Mouse (Mus musculus) E14TG2a.4 (cell line): Measurements from ENCODE around the gene Lrba.

Experiments
- H3K27me3 ChIP-seq: 2 replicates; pipeline ENCODE4 v1.6.1; 2014; ENCODE audit warnings: low read length, control low read depth; ENCODE audit not compliant: insufficient read depth
- H3K36me3 ChIP-seq: 2 replicates; pipeline ENCODE4 v1.6.1; 2014; ENCODE audit warnings: low read length, control low read depth; ENCODE audit not compliant: insufficient read depth
- H3K4me1 ChIP-seq: replicated peaks from 2 replicates; pipeline ENCODE4 v1.6.1; 2014; ENCODE audit warnings: low read depth, low read length, control low read depth
- H3K4me3 ChIP-seq: replicated peaks from 2 replicates; pipeline ENCODE4 v1.5.1; 2014; ENCODE audit warnings: mild to moderate bottlenecking, low read length
- H3K9me3 ChIP-seq: 2 replicates; pipeline ENCODE4 v1.6.1; 2014; ENCODE audit warnings: low read length, control low read depth
- CTCF ChIP-seq: conservative IDR thresholded peaks from 2 replicates; pipeline ENCODE4 v1.5.1; 2014; ENCODE audit warnings: low read length
- NANOG ChIP-seq: IDR thresholded peaks from 2 replicates; pipeline ENCODE4 v1.6.1; 2014; ENCODE audit warnings: borderline replicate concordance, low read length, mixed read lengths
- POU5F1 ChIP-seq: IDR thresholded peaks from 2 replicates; pipeline ENCODE4 v1.6.1; 2014; ENCODE audit warnings: low read length, borderline replicate concordance

The Lrba gene

DNA sequence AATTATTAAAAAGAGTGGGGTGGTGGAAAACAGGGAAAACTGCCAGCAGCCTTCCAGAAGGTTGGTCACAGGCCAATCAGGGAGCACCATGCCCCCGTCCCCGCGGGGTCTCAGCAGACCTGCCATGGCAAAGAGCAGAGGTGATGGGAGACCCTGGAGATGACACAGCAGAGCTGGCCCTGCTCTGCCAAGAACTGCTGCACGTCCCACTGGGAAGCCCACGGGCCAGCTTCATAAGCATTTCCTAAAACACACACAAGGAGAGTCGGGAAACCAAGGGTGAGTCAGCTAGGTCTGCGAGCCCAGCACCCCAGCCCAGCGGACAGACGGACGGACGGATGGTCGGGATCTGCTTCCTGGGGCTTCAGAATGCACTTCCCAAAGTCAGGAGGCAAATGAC, 561.8 kb downstream of the Lrba start:
- Histone ChIP-seq H3K4me3 (no peak overlapping the region), H3K9me3 (no peaks in the 10 kb centered on the region), H3K27me3 (no peaks in the 10 kb centered on the region), H3K36me3 (peaks cover 40% of the 10 kb centered on the region), H3K4me1 (peaks cover 39% of the 10 kb centered on the region)
- no peak for TF ChIP-seq CTCF
- TF ChIP-seq POU5F1 = no peak
- no peak for TF ChIP-seq NANOG

DNA sequence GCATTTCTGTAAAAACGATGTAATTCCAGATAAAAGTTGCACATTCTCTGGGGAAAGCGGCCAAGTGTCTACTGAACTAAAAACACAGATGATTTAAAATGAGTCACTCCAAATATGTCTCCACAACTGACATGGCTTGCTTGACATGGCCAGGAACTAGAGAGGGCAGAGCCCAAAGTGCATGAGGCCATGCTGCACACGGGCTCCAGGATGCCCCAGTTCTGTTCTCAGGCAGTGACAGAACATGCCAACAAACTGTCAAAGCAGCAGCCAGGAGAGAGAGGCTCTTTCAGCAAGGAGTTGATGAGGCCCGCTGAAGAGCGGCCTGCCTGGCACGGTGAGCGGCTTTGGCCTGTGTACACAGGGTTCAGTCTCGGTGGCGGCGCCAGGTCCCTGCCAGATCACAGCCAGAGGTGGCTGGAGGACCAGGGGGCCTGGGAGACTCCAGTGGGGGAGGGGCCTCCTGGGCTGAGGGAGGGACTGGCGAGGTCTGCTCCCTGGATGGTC, 562.4 kb downstream of the Lrba start:
- H3K4me3 ChIP-seq = peak overlapping the region; percentile 41; the same call in 1 of the 2 replicates
- no peaks in the 10 kb centered on the region for H3K27me3 ChIP-seq
- H3K4me1 ChIP-seq = peaks cover 39% of the 10 kb centered on the region
- H3K9me3 ChIP-seq = no peaks in the 10 kb centered on the region
- H3K36me3 ChIP-seq = peaks cover 45% of the 10 kb centered on the region
- TF ChIP-seq CTCF = no peak
- TF ChIP-seq POU5F1 = no peak
- TF ChIP-seq NANOG = no peak

DNA sequence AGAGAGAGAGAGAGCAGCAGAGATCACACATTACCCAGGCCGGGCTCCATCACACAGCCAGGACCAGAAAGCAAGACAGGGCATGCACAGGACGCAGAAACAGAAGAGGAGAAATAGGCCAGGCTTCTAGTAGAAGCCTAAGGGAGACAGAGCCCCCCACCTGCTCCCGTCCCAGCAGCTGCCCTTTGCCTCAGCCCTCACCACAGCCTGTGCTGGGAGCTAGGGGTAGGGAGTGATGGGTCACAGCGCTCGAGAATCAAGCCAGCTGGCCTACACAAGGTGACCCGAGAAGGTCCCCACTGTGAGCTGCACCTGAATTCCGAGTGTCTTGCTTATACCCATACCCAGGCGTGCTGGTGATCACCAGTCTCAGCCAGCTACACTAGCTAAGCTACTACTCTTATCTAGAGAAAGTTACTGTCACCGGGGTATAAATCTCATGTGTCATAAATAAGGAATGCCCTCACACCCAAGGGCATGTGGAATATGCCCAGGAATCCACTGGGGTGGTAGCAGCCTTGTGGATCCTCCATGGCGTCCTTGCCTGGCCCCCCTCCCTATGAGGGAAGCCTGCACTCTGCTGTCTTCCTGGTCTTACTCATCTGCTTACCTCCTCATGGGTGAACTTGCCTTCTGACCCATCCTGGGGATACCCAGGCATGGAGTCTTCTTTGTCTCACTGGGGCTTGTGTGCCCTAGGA, 563.1 kb downstream of the Lrba start:
- no peak overlapping the region for H3K4me3 ChIP-seq
- TF ChIP-seq POU5F1 (no peak), NANOG (no peak), CTCF (no peak)
- H3K27me3 ChIP-seq = no peaks in the 10 kb centered on the region
- H3K9me3 ChIP-seq = no peaks in the 10 kb centered on the region
- peaks cover 39% of the 10 kb centered on the region for H3K4me1 ChIP-seq
- H3K36me3 ChIP-seq = peaks cover 51% of the 10 kb centered on the region

- no peaks in the 10 kb centered on the region for H3K9me3 ChIP-seq
- H3K36me3 ChIP-seq = peaks cover 63% of the 10 kb centered on the region
- TF ChIP-seq CTCF (peak; percentile 79), POU5F1 (no peak), NANOG (no peak)
- peaks cover 34% of the 10 kb centered on the region for H3K4me1 ChIP-seq
- no peak overlapping the region for H3K4me3 ChIP-seq
- no peaks in the 10 kb centered on the region for H3K27me3 ChIP-seq
These were observed 564.2 kb downstream of the Lrba start for GRCm38 (mm10) chr3:86788711-86789110.

GRCm38 (mm10) chr3:86789752-86790151, 565.3 kb downstream of the Lrba start:
- Histone ChIP-seq H3K4me3 (no peak overlapping the region), H3K9me3 (no peaks in the 10 kb centered on the region), H3K4me1 (peaks cover 31% of the 10 kb centered on the region), H3K27me3 (no peaks in the 10 kb centered on the region), H3K36me3 (peaks cover 69% of the 10 kb centered on the region)
- TF ChIP-seq POU5F1 (no peak), NANOG (no peak), CTCF (no peak)

DNA sequence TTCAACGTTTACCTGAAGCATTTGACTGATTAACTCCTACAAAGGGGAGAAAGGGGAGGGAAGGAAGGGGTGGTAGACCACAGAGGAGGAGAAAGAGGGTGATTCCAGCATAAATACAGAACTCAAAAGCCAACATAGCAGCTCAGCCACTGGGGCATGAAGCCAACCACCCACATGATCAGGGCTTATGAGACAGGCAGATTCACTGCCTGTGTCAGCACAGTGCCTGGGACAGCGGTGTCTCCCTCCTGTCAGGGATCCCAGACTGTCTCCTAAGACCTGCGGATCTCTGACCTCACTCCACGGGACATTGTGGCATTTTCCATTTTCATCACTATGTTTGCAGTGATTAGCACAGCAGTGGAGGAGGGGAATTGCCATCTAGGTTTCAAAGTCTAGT, 568.8 kb downstream of the Lrba start:
- no peaks in the 10 kb centered on the region for H3K27me3 ChIP-seq
- no peak for TF ChIP-seq POU5F1
- no peak for TF ChIP-seq CTCF
- no peak for TF ChIP-seq NANOG
- peaks cover 67% of the 10 kb centered on the region for H3K36me3 ChIP-seq
- peaks cover 20% of the 10 kb centered on the region for H3K4me1 ChIP-seq
- no peak overlapping the region for H3K4me3 ChIP-seq
- no peaks in the 10 kb centered on the region for H3K9me3 ChIP-seq

GRCm38 (mm10) chr3:86793720-86794191, 569.3 kb downstream of the Lrba start:
- Histone ChIP-seq H3K27me3 (no peaks in the 10 kb centered on the region), H3K36me3 (peaks cover 69% of the 10 kb centered on the region), H3K9me3 (no peaks in the 10 kb centered on the region), H3K4me1 (peaks cover 16% of the 10 kb centered on the region), H3K4me3 (no peak overlapping the region)
- TF ChIP-seq CTCF (no peak), NANOG (no peak), POU5F1 (no peak)

DNA sequence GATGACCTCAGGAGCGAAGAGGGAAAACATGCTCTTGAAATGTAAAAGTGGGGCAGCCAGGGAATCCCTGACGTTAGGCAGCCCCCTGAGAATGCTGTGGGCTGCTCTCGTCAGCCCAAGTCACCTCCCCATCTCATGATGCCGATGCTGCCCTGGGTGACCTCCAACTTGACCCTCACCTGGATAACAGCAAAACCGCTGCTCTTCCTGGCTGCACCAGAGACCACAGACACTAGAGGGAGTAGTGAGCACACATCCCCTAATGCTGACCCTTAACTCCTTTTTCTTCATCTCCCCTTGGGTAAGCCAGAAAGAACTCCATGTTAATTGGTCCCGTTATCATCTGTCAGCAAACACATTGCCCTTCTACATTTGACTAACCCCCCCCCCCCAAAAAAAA, 572.2 kb downstream of the Lrba start:
- Histone ChIP-seq H3K27me3 (no peaks in the 10 kb centered on the region), H3K4me3 (no peak overlapping the region; the same call in 1 of the 2 replicates), H3K36me3 (peaks cover 65% of the 10 kb centered on the region), H3K9me3 (no peaks in the 10 kb centered on the region), H3K4me1 (peaks cover 10% of the 10 kb centered on the region)
- peak; percentile 81 for TF ChIP-seq CTCF
- TF ChIP-seq POU5F1 = no peak
- no peak for TF ChIP-seq NANOG

GRCm38 (mm10) chr3:86797871-86798460, 573.5 kb downstream of the Lrba start:
- Histone ChIP-seq H3K27me3 (no peaks in the 10 kb centered on the region), H3K9me3 (no peaks in the 10 kb centered on the region), H3K4me3 (no peak overlapping the region), H3K36me3 (peaks cover 57% of the 10 kb centered on the region), H3K4me1 (peaks cover 11% of the 10 kb centered on the region)
- TF ChIP-seq NANOG (no peak), CTCF (no peak), POU5F1 (no peak)
